Mouse (Mus musculus) WW6 (cell line): ENCODE data around the gene Kcnc1.

Experiments
- DNase-seq: peaks from one replicate; pipeline ENCODE4 v3.0.0-alpha.2; 2013; ENCODE audit warnings: low read depth, low spot score

Gene Kcnc1

GRCm38 (mm10) chr7:46394933-46395332, 1.4 kb upstream of the Kcnc1 start:
- DNase-seq = no peak

GRCm38 (mm10) chr7:46395571-46395970, 726 bp upstream of the Kcnc1 start:
- DNase-seq = no peak

GRCm38 (mm10) chr7:46396928-46397731, 833 bp downstream of the Kcnc1 start:
- DNase-seq = no peak

GRCm38 (mm10) chr7:46397732-46398333, 1.5 kb downstream of the Kcnc1 start:
- no peak for DNase-seq

- DNase-seq = no peak
These were observed 2.3 kb downstream of the Kcnc1 start for GRCm38 (mm10) chr7:46398612-46399011.

- DNase-seq = no peak
These were observed 3.4 kb downstream of the Kcnc1 start for GRCm38 (mm10) chr7:46399676-46400075.

GRCm38 (mm10) chr7:46400346-46400745, 4.0 kb downstream of the Kcnc1 start:
- no peak for DNase-seq

- DNase-seq = no peak
These were observed 5.3 kb downstream of the Kcnc1 start for GRCm38 (mm10) chr7:46401371-46402180.

GRCm38 (mm10) chr7:46403616-46404485, 7.6 kb downstream of the Kcnc1 start:
- DNase-seq = no peak

GRCm38 (mm10) chr7:46404756-46405155, 8.5 kb downstream of the Kcnc1 start:
- DNase-seq = no peak

- no peak for DNase-seq
These were observed 12.3 kb downstream of the Kcnc1 start for GRCm38 (mm10) chr7:46408606-46409005.

GRCm38 (mm10) chr7:46409204-46409789, 13.0 kb downstream of the Kcnc1 start:
- no peak for DNase-seq

GRCm38 (mm10) chr7:46410727-46411126, 14.4 kb downstream of the Kcnc1 start:
- no peak for DNase-seq

GRCm38 (mm10) chr7:46412823-46413222, 16.5 kb downstream of the Kcnc1 start:
- no peak for DNase-seq

- no peak for DNase-seq
These were observed 17.8 kb downstream of the Kcnc1 start for GRCm38 (mm10) chr7:46413959-46414725.

- no peak for DNase-seq
These were observed 19.6 kb downstream of the Kcnc1 start for GRCm38 (mm10) chr7:46415818-46416425.

GRCm38 (mm10) chr7:46417467-46417866, 21.2 kb downstream of the Kcnc1 start:
- no peak for DNase-seq

- DNase-seq = no peak
These were observed 21.9 kb downstream of the Kcnc1 start for GRCm38 (mm10) chr7:46418102-46418622.

GRCm38 (mm10) chr7:46421535-46421934, 25.2 kb downstream of the Kcnc1 start:
- DNase-seq = no peak
